Mouse (Mus musculus): ENCODE data around the gene Myl6. TPM values are rescaled to one million over a fixed set of nuclear protein-coding genes. Genes with fewer than 3 reads are reported as not detected.

Myl6 gene
- polyA plus RNA-seq, 1 experiment from 2014 or later = 804 TPM

GRCm38 (mm10) chr10:128525671-128526308, 31.8 kb upstream of the Myl6 start, which contains the start of gene Esyt1:
Esyt1 (minus strand) TSS chr10:128525871.
- Histone ChIP-seq H3K9ac (ENCODE audit: low read length) (peak within 1 kb of the TSS; percentile 75), H3K9me3 (ENCODE audit: control insufficient read depth, low read length) (no peaks in the 10 kb centered on the region), H3K4me3 (ENCODE audit: low read depth, low read length) (peak within 1 kb of the TSS; percentile 74), H3K27ac (ENCODE audit: low read depth, low read length) (peak within 1 kb of the TSS; percentile 62; the same call in 1 of the 2 replicates), H3K27me3 (ENCODE audit: control insufficient read depth, insufficient read depth, low read length) (0 out of 2 replicates have a peak, but pooled peaks cover 2% of the 10 kb centered on the region), H3K4me2 (ENCODE audit: low read depth) (peak within 1 kb of the TSS; percentile 99), H3K36me3 (ENCODE audit: control insufficient read depth, insufficient read depth, low read length) (no peaks in the 10 kb centered on the region), H3K4me1 (ENCODE audit: control insufficient read depth, insufficient read depth, low read length) (0 out of 2 replicates have a peak, but pooled peaks cover 2% of the 10 kb centered on the region)
- ATAC-seq (ENCODE audit: insufficient read depth, low FRiP score, low TSS enrichment) (peak; percentile 95), DNase-seq (ENCODE audit: low spot score) (peak; percentile 92)
- under 1% methylated on average over 37 of the region's 37 CpGs for WGBS

GRCm38 (mm10) chr10:128524732-128525662, 31.1 kb upstream of the Myl6 start:
- peak; percentile 68 for DNase-seq (ENCODE audit: low spot score)
- Histone ChIP-seq H3K4me3 (ENCODE audit: low read depth, low read length) (peak overlapping the region; percentile 74), H3K4me2 (ENCODE audit: low read depth) (peak overlapping the region; percentile 99), H3K36me3 (ENCODE audit: control insufficient read depth, insufficient read depth, low read length) (0 out of 2 replicates have a peak, but pooled peaks cover 3% of the 10 kb centered on the region), H3K9me3 (ENCODE audit: control insufficient read depth, low read length) (no peaks in the 10 kb centered on the region), H3K27ac (ENCODE audit: low read depth, low read length) (peak overlapping the region; percentile 62), H3K27me3 (ENCODE audit: control insufficient read depth, insufficient read depth, low read length) (0 out of 2 replicates have a peak, but pooled peaks cover 2% of the 10 kb centered on the region), H3K4me1 (ENCODE audit: control insufficient read depth, insufficient read depth, low read length) (0 out of 2 replicates have a peak, but pooled peaks cover 2% of the 10 kb centered on the region), H3K9ac (ENCODE audit: low read length) (peak overlapping the region; percentile 75)
- peak; percentile 41 for ATAC-seq (ENCODE audit: insufficient read depth, low FRiP score, low TSS enrichment)
- under 1% methylated on average over 56 of the region's 58 CpGs for WGBS

DNA sequence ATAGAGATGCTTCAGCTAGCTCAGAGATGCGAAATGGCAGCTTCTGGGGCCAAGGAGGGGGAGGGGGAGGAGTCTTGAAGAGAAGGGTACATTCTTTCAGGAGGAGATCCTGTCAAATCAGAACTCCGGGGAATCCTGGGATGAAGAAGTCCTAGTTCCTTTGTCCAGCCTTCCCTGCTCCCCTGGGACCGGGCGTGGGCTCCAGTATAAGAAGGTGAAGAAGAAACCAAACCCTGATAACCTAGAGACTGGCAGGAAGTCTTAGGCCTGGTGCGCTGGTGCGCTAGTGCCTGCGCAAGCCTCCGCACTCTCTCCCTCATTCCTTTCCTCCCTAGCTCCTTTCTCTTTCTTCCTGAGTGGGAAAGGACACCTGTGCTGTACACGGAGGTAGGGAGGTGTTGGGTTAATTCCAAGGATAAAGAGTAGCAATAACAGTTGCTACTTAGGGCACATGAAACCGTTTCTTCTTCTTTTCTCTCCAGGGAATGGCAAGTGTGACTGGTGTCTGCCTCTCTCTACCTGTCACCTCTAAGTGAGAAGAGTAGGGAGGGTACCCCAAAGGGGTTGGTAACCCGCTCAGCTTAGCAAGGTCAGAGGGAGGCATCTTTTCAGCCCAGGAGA, 30.3 kb upstream of the Myl6 start:
- Histone ChIP-seq H3K27ac (ENCODE audit: low read depth, low read length) (peak overlapping the region; percentile 62; the same call in 1 of the 2 replicates), H3K4me2 (ENCODE audit: low read depth) (peak overlapping the region; percentile 99), H3K4me3 (ENCODE audit: low read depth, low read length) (peak overlapping the region; percentile 74), H3K36me3 (ENCODE audit: control insufficient read depth, insufficient read depth, low read length) (0 out of 2 replicates have a peak, but pooled peaks cover 3% of the 10 kb centered on the region), H3K9ac (ENCODE audit: low read length) (peak overlapping the region; percentile 75), H3K4me1 (ENCODE audit: control insufficient read depth, insufficient read depth, low read length) (0 out of 2 replicates have a peak, but pooled peaks cover 2% of the 10 kb centered on the region), H3K9me3 (ENCODE audit: control insufficient read depth, low read length) (no peaks in the 10 kb centered on the region), H3K27me3 (ENCODE audit: control insufficient read depth, insufficient read depth, low read length) (0 out of 2 replicates have a peak, but pooled peaks cover 2% of the 10 kb centered on the region)
- 6% methylated on average over 11 of the region's 11 CpGs for WGBS
- DNase-seq (ENCODE audit: low spot score) = peak; percentile 42
- ATAC-seq (ENCODE audit: insufficient read depth, low FRiP score, low TSS enrichment) = no peak

DNA sequence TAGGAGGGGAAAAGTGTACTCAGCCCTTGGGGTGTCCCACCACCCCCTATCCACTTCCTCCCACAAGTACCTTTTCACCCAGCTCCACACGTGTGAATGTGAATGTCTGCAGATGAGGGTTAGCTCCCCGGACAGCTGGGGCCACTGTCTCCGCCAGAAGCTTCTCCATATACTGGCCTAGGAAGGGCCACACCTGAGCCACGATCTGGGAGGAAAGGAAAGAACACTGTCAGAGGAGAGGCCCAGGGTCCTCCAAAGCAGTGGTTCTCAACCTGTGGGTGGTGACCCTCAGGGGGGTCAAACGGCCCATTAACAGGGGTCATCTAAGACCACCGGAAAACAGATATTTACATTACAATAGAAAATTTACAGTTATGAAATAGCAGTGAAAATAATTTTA, 28.4 kb upstream of the Myl6 start:
- 0 out of 2 replicates have a peak, but pooled peaks cover 2% of the 10 kb centered on the region for H3K4me1 ChIP-seq (ENCODE audit: control insufficient read depth, insufficient read depth, low read length)
- peaks cover 4% of the 10 kb centered on the region for H3K27me3 ChIP-seq (ENCODE audit: control insufficient read depth, insufficient read depth, low read length)
- no peak overlapping the region for H3K4me2 ChIP-seq (ENCODE audit: low read depth)
- ATAC-seq (ENCODE audit: insufficient read depth, low FRiP score, low TSS enrichment) (no peak), DNase-seq (ENCODE audit: low spot score) (no peak)
- 74% methylated on average over 6 of the region's 6 CpGs for WGBS
- 0 out of 2 replicates have a peak, but pooled peaks cover 5% of the 10 kb centered on the region for H3K36me3 ChIP-seq (ENCODE audit: control insufficient read depth, insufficient read depth, low read length)
- H3K4me3 ChIP-seq (ENCODE audit: low read depth, low read length) = no peak overlapping the region
- H3K9me3 ChIP-seq (ENCODE audit: control insufficient read depth, low read length) = no peaks in the 10 kb centered on the region; the same call in 1 of the 2 replicates
- H3K27ac ChIP-seq (ENCODE audit: low read depth, low read length) = no peak overlapping the region
- no peak overlapping the region for H3K9ac ChIP-seq (ENCODE audit: low read length)

- Histone ChIP-seq H3K9me3 (ENCODE audit: control insufficient read depth, low read length) (no peaks in the 10 kb centered on the region; the same call in 1 of the 2 replicates), H3K27me3 (ENCODE audit: control insufficient read depth, insufficient read depth, low read length) (peaks cover 15% of the 10 kb centered on the region), H3K36me3 (ENCODE audit: control insufficient read depth, insufficient read depth, low read length) (0 out of 2 replicates have a peak, but pooled peaks cover 5% of the 10 kb centered on the region), H3K27ac (ENCODE audit: low read depth, low read length) (no peak overlapping the region), H3K4me2 (ENCODE audit: low read depth) (no peak overlapping the region), H3K4me3 (ENCODE audit: low read depth, low read length) (no peak overlapping the region), H3K9ac (ENCODE audit: low read length) (no peak overlapping the region), H3K4me1 (ENCODE audit: control insufficient read depth, insufficient read depth, low read length) (0 out of 2 replicates have a peak, but pooled peaks cover 2% of the 10 kb centered on the region)
- ATAC-seq (ENCODE audit: insufficient read depth, low FRiP score, low TSS enrichment) (no peak), DNase-seq (ENCODE audit: low spot score) (no peak)
- WGBS = 85% methylated on average over 16 of the region's 16 CpGs
Measured at GRCm38 (mm10) chr10:128520591-128520990, 26.6 kb upstream of the Myl6 start.

DNA sequence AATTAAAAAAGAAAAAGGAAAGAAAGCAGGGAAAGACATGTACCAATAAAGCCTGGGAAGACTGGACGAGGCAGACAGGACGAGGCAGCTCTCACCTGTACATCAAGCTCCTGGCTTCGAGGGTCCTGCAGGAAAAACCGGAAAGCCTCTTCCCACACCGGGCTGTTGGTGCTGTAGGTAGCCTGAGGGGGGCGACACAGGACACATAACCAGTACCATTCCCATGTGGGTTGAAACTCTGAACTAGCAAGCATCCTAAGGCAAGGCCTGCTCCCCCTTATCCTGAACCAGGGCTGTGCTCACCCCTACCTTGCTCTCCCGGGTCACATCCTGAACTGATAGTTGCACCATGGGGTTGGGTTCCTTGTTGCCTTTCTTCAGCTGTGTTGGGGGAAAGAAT, 24.9 kb upstream of the Myl6 start:
- Histone ChIP-seq H3K9ac (ENCODE audit: low read length) (no peak overlapping the region; the same call in 1 of the 2 replicates), H3K27ac (ENCODE audit: low read depth, low read length) (no peak overlapping the region), H3K4me3 (ENCODE audit: low read depth, low read length) (no peak overlapping the region), H3K9me3 (ENCODE audit: control insufficient read depth, low read length) (no peaks in the 10 kb centered on the region; the same call in 1 of the 2 replicates), H3K27me3 (ENCODE audit: control insufficient read depth, insufficient read depth, low read length) (peaks cover 13% of the 10 kb centered on the region), H3K4me2 (ENCODE audit: low read depth) (no peak overlapping the region), H3K4me1 (ENCODE audit: control insufficient read depth, insufficient read depth, low read length) (no peaks in the 10 kb centered on the region), H3K36me3 (ENCODE audit: control insufficient read depth, insufficient read depth, low read length) (0 out of 2 replicates have a peak, but pooled peaks cover 7% of the 10 kb centered on the region)
- DNase-seq (ENCODE audit: low spot score) (peak; percentile 30), ATAC-seq (ENCODE audit: insufficient read depth, low FRiP score, low TSS enrichment) (no peak)
- WGBS = 75% methylated on average over 7 of the region's 7 CpGs

DNA sequence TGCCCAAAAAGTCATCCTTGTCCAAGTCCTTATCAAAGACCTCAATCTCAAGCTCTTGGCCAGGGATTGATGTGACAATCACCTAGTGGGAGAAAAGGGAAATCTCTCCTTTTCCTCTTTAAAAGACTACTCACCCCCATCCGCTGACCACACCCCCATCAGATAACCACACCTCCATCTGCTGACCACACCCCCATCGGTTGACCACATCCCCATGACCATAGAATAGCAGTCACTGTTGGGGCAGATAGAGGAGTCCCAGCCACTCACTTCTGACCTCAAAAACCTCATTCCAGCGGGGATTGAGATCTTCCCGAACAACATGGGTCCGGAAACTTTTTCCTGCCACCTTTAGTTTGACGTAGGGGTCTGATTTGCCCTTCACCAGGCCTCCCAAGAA, 22.7 kb upstream of the Myl6 start:
- Histone ChIP-seq H3K27me3 (ENCODE audit: control insufficient read depth, insufficient read depth, low read length) (peaks cover 13% of the 10 kb centered on the region), H3K4me1 (ENCODE audit: control insufficient read depth, insufficient read depth, low read length) (no peaks in the 10 kb centered on the region), H3K36me3 (ENCODE audit: control insufficient read depth, insufficient read depth, low read length) (0 out of 2 replicates have a peak, but pooled peaks cover 7% of the 10 kb centered on the region), H3K9me3 (ENCODE audit: control insufficient read depth, low read length) (no peaks in the 10 kb centered on the region; the same call in 1 of the 2 replicates), H3K27ac (ENCODE audit: low read depth, low read length) (no peak overlapping the region), H3K4me2 (ENCODE audit: low read depth) (no peak overlapping the region), H3K4me3 (ENCODE audit: low read depth, low read length) (no peak overlapping the region), H3K9ac (ENCODE audit: low read length) (no peak overlapping the region)
- no peak for ATAC-seq (ENCODE audit: insufficient read depth, low FRiP score, low TSS enrichment)
- 15% methylated on average over 6 of the region's 6 CpGs for WGBS
- no peak for DNase-seq (ENCODE audit: low spot score)

GRCm38 (mm10) chr10:128516029-128516428, 22.1 kb upstream of the Myl6 start:
- H3K4me1 ChIP-seq (ENCODE audit: control insufficient read depth, insufficient read depth, low read length) = no peaks in the 10 kb centered on the region
- DNase-seq (ENCODE audit: low spot score) (no peak), ATAC-seq (ENCODE audit: insufficient read depth, low FRiP score, low TSS enrichment) (no peak)
- H3K4me3 ChIP-seq (ENCODE audit: low read depth, low read length) = no peak overlapping the region
- H3K9me3 ChIP-seq (ENCODE audit: control insufficient read depth, low read length) = no peaks in the 10 kb centered on the region; the same call in 1 of the 2 replicates
- peaks cover 13% of the 10 kb centered on the region for H3K27me3 ChIP-seq (ENCODE audit: control insufficient read depth, insufficient read depth, low read length)
- H3K27ac ChIP-seq (ENCODE audit: low read depth, low read length) = no peak overlapping the region
- no peak overlapping the region for H3K9ac ChIP-seq (ENCODE audit: low read length)
- 0 out of 2 replicates have a peak, but pooled peaks cover 7% of the 10 kb centered on the region for H3K36me3 ChIP-seq (ENCODE audit: control insufficient read depth, insufficient read depth, low read length)
- 10% methylated on average over 20 of the region's 20 CpGs for WGBS
- H3K4me2 ChIP-seq (ENCODE audit: low read depth) = no peak overlapping the region
